Mouse (Mus musculus): ENCODE measurements around the gene Btbd35f15.
"Not testable (repeated sequence)": the region's sequence is repeated elsewhere in the genome, so short reads cannot be mapped to it uniquely, and the experiment has no call there.

Btbd35f15 gene

DNA sequence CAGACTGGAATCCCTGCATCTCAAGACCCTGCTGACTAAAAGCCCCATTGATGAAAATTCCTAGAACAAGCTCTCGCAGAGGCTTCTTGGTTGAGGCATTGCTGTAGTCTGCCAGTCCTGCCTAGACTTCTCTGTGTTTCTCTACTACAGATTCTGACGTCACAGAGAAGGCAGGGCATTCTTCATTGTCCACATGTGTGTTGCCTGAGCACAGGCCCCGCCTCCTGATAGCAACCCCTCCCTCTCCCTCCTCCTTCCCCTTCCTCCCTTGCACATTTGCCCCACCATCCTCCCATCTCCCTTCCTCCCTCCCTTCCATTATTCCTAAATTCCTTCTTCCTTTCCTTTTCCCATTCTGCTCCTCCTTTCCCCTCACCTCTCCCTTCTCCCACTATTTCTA is at the start of gene Btbd35f15:
Gene Btbd35f15 (minus strand): TSS at position 101 of the 400 bp plus-strand sequence.
- TF ChIP-seq GATA4 (IDR thresholded peaks at IDR 0.05; ENCODE audit: insufficient replicate concordance, low read length), result not testable (repeated sequence)
